Mouse (Mus musculus) small intestine, adult 2 months (tissue): ENCODE measurements around the gene Lypd5.

Experiments
- CTCF ChIP-seq: fragments of 200-500 bp; IDR thresholded peaks from 2 replicates; pipeline ENCODE4 v1.5.1; 2012; ENCODE audit warnings: low read depth, mild to moderate bottlenecking, control low read depth, inconsistent platforms, low read length, moderate library complexity, mixed read lengths; ENCODE audit not compliant: insufficient replicate concordance, insufficient read length; ENCODE audit errors: extremely low read depth
- POLR2A ChIP-seq: fragments of 200-500 bp; IDR thresholded peaks from 2 replicates; pipeline ENCODE4 v1.6.1; 2012; ENCODE audit warnings: low read depth, mild to moderate bottlenecking, control low read depth, inconsistent platforms, low read length, moderate library complexity

DNA sequence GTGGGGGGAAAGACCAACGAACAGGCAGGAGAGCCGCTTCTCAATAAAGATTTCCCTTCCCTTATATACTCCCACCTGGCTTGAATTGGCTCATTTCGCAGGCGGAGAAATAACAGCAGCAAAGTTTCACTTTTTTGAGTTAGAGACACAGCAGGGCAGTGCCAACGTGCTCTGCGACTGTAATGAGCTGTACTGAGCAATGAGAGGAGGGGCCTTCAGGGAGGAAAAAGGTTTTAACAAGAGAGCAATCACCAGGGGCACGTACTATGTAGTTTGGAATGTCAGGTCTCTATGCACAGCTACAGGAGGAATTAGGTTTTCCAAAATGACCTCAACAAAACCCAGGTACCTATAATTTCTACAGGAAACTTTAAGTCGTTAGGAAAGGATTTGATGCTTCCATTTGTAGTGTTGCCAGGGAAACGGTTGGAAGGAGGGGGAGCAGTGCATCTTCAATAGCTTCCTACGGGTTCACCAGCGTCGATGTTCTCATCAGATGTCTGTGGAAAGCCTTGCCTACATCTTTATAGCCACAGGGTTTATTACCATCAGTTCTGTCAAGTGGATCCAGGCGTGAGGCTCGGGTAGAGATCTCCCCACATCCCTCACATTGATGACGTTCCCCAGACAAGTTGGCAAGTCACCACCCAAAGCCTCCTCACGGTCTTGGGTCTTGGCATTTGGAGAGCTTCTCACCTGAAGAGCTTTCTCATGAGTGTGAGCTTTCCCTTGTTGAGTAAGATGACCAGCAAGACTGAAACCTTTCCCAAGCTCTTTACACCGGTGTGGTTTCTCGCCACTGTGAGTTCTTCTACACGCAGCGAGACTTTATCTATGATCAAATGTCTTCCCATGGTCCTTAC, 22.5 kb upstream of the Lypd5 start:
- TF ChIP-seq CTCF (no peak), POLR2A (no peak)
